Mouse (Mus musculus): ENCODE data around the gene Lrrc75b. TPM values are rescaled to one million over a fixed set of nuclear protein-coding genes. Genes with fewer than 3 reads are reported as not detected.
A peak's percentile ranks its signal among the peaks of the same experiment; 100 is the strongest.
"Not testable (repeated sequence)": the region's sequence is repeated elsewhere in the genome, so short reads cannot be mapped to it uniquely, and the experiment has no call there.

The Lrrc75b gene
- polyA plus RNA-seq, 1 experiment = 1.9 TPM

- peaks cover 5% of the 10 kb centered on the region for H3K36me3 ChIP-seq (ENCODE audit: control insufficient read depth, insufficient read depth, low read length)
- no peak overlapping the region for H3K27ac ChIP-seq (ENCODE audit: insufficient read depth, low read depth, low read length)
- H3K27me3 ChIP-seq (ENCODE audit: control insufficient read depth, insufficient read depth, low read length) = no peaks in the 10 kb centered on the region
- WGBS = 61% methylated on average over 5 of the region's 5 CpGs
- peaks cover 6% of the 10 kb centered on the region for H3K4me1 ChIP-seq (ENCODE audit: control insufficient read depth, insufficient read depth, insufficient read length, low read length)
- peak overlapping the region; percentile 53 for H3K4me3 ChIP-seq (ENCODE audit: low read depth, low read length)
- TF ChIP-seq POLR2A (IDR thresholded peaks at IDR 0.05; ENCODE audit: low read depth, low read length) (no peak), CTCF (IDR thresholded peaks at IDR 0.05; ENCODE audit: extremely low read depth, insufficient read length, insufficient replicate concordance, low read depth, low read length) (no peak)
Measured at GRCm38 (mm10) chr10:75568029-75568428, 7.9 kb upstream of the Lrrc75b start.

DNA sequence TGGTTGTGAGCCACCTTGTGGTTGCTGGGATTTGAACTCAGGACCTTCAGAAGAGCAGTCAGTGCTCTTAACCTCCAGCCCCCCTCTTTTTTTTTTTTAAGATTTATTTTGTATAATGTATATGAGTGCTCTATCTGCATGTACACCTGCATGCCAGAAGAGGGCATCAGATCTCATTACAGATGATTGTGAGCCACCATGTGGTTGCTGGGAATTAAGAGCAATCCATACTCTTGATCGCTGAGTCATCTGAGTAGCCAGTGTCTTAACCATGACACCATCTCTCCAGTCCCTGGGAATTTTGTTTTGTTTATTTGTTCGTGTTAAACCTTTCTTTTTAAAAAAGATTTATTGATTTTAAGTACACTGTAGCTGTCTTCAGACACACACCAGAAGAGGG is 6.6 kb upstream of the Lrrc75b start:
- H3K27ac ChIP-seq (ENCODE audit: insufficient read depth, low read depth, low read length); H3K27me3 ChIP-seq (ENCODE audit: control insufficient read depth, insufficient read depth, low read length); H3K4me3 ChIP-seq (ENCODE audit: low read depth, low read length); H3K4me1 ChIP-seq (ENCODE audit: control insufficient read depth, insufficient read depth, insufficient read length, low read length); H3K36me3 ChIP-seq (ENCODE audit: control insufficient read depth, insufficient read depth, low read length): not testable (repeated sequence)
- 74% methylated on average over 2 of the region's 2 CpGs for WGBS

DNA sequence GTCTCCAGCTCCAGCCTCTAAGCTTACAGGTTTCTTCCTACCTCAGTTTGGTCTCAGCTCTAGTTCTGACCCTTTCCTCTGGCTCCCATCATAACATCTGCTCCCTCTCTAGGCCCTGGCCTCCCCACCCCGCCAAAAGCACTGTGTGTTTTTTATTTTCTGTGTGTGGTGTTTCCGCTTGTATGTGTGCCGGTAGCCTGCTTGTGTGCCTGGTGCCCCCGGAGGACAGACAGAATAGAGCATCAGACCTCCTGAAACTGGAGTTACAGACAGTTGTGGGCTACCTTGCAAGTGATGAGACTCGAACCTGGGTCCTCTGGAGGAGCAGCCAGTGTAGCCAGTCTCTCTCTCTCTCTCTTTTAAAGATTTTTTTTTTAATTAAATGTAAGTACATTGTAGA is 6.2 kb upstream of the Lrrc75b start:
- peak overlapping the region; percentile 64 for H3K4me3 ChIP-seq (ENCODE audit: low read depth, low read length)
- TF ChIP-seq POLR2A (IDR thresholded peaks at IDR 0.05; ENCODE audit: low read depth, low read length) (no peak), CTCF (IDR thresholded peaks at IDR 0.05; ENCODE audit: extremely low read depth, insufficient read length, insufficient replicate concordance, low read depth, low read length) (peak; percentile 24; the same call in 1 of the 2 replicates)
- peak overlapping the region; percentile 95 for H3K27ac ChIP-seq (ENCODE audit: insufficient read depth, low read depth, low read length)
- peaks cover 3% of the 10 kb centered on the region; the same call in 1 of the 2 replicates for H3K36me3 ChIP-seq (ENCODE audit: control insufficient read depth, insufficient read depth, low read length)
- 74% methylated on average over 5 of the region's 5 CpGs for whole genome bisulfite sequencing
- peaks cover 8% of the 10 kb centered on the region; the same call in 1 of the 2 replicates for H3K4me1 ChIP-seq (ENCODE audit: control insufficient read depth, insufficient read depth, insufficient read length, low read length)
- H3K27me3 ChIP-seq (ENCODE audit: control insufficient read depth, insufficient read depth, low read length) = no peaks in the 10 kb centered on the region

DNA sequence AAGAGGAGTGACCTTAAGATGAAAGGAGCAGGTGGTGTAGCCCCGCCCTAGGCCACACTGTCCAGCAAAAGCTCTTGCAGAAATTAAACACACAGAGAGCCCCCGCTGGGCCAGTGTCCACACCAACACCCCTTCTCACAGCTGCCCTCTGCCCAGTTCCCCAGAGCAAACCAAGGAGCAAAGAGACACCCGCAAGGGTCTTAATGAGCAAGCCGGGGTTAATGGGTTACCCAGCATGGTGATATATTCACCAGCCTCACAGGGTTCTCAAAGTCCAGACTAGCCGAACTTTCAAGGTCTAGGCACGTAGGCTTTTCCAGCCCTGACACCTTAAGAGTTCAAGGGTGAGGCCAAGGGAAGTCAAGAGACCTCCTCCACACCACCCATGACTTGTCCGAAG is 5.8 kb upstream of the Lrrc75b start:
- 28% methylated on average over 7 of the region's 7 CpGs for WGBS
- Histone ChIP-seq H3K27ac (ENCODE audit: insufficient read depth, low read depth, low read length) (peak overlapping the region; percentile 95), H3K4me3 (ENCODE audit: low read depth, low read length) (peak overlapping the region; percentile 64), H3K27me3 (ENCODE audit: control insufficient read depth, insufficient read depth, low read length) (0 out of 2 replicates have a peak, but pooled peaks cover 2% of the 10 kb centered on the region), H3K4me1 (ENCODE audit: control insufficient read depth, insufficient read depth, insufficient read length, low read length) (peaks cover 8% of the 10 kb centered on the region; the same call in 1 of the 2 replicates), H3K36me3 (ENCODE audit: control insufficient read depth, insufficient read depth, low read length) (peaks cover 3% of the 10 kb centered on the region; the same call in 1 of the 2 replicates)
- TF ChIP-seq CTCF (IDR thresholded peaks at IDR 0.05; ENCODE audit: extremely low read depth, insufficient read length, insufficient replicate concordance, low read depth, low read length) (no peak), POLR2A (IDR thresholded peaks at IDR 0.05; ENCODE audit: low read depth, low read length) (no peak)

- H3K27ac ChIP-seq (ENCODE audit: insufficient read depth, low read depth, low read length) = peak overlapping the region; percentile 95
- TF ChIP-seq CTCF (IDR thresholded peaks at IDR 0.05; ENCODE audit: extremely low read depth, insufficient read length, insufficient replicate concordance, low read depth, low read length) (no peak), POLR2A (IDR thresholded peaks at IDR 0.05; ENCODE audit: low read depth, low read length) (no peak; the same call in 1 of the 2 replicates)
Measured at GRCm38 (mm10) chr10:75565436-75565835, 5.3 kb upstream of the Lrrc75b start.

GRCm38 (mm10) chr10:75564687-75565265 is 4.6 kb upstream of the Lrrc75b start:
- TF ChIP-seq POLR2A (IDR thresholded peaks at IDR 0.05; ENCODE audit: low read depth, low read length) = no peak
- no peak for TF ChIP-seq CTCF (IDR thresholded peaks at IDR 0.05; ENCODE audit: extremely low read depth, insufficient read length, insufficient replicate concordance, low read depth, low read length)
- Histone ChIP-seq H3K4me3 (ENCODE audit: low read depth, low read length) (peak overlapping the region; percentile 64), H3K27ac (ENCODE audit: insufficient read depth, low read depth, low read length) (peak overlapping the region; percentile 95)

More at GRCm38 (mm10) chr10:75565436-75565835, 5.3 kb upstream of the Lrrc75b start:
- H3K36me3 ChIP-seq (ENCODE audit: control insufficient read depth, insufficient read depth, low read length) = peaks cover 3% of the 10 kb centered on the region; the same call in 1 of the 2 replicates
- 15% methylated on average over 6 of the region's 6 CpGs for WGBS
- peaks cover 8% of the 10 kb centered on the region; the same call in 1 of the 2 replicates for H3K4me1 ChIP-seq (ENCODE audit: control insufficient read depth, insufficient read depth, insufficient read length, low read length)
- peaks cover 7% of the 10 kb centered on the region; the same call in 1 of the 2 replicates for H3K27me3 ChIP-seq (ENCODE audit: control insufficient read depth, insufficient read depth, low read length)
- H3K4me3 ChIP-seq (ENCODE audit: low read depth, low read length) = peak overlapping the region; percentile 64

DNA sequence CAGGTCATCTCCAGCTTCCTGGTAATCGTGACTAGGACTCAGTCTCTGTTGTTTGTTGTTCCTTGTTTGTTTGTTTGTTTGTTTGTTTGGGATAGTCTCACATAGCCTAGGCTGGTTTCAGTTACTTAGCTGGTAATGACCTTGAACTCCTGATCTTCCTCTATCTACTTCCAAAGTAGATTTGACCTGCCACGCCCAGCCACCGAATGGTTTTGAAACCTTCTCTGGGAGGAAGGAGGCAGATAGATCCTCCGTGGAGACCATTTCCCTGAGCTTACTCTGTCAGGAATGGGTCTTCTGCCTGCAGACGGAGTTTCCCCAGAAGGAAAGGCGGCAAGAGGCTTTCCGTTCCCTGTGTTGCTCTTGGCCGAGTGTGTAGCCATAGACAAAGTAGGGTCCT is 2.5 kb upstream of the Lrrc75b start:
- Histone ChIP-seq H3K36me3 (ENCODE audit: control insufficient read depth, insufficient read depth, low read length) (0 out of 2 replicates have a peak, but pooled peaks cover 1% of the 10 kb centered on the region), H3K27me3 (ENCODE audit: control insufficient read depth, insufficient read depth, low read length) (peaks cover 20% of the 10 kb centered on the region), H3K4me1 (ENCODE audit: control insufficient read depth, insufficient read depth, insufficient read length, low read length) (peaks cover 13% of the 10 kb centered on the region), H3K27ac (ENCODE audit: insufficient read depth, low read depth, low read length) (no peak overlapping the region), H3K4me3 (ENCODE audit: low read depth, low read length) (no peak overlapping the region)
- no peak for TF ChIP-seq POLR2A (IDR thresholded peaks at IDR 0.05; ENCODE audit: low read depth, low read length)
- no peak for TF ChIP-seq CTCF (IDR thresholded peaks at IDR 0.05; ENCODE audit: extremely low read depth, insufficient read length, insufficient replicate concordance, low read depth, low read length)
- 67% methylated on average over 8 of the region's 8 CpGs for WGBS

More at GRCm38 (mm10) chr10:75564687-75565265, 4.6 kb upstream of the Lrrc75b start:
- H3K27me3 ChIP-seq (ENCODE audit: control insufficient read depth, insufficient read depth, low read length) = peaks cover 11% of the 10 kb centered on the region
- 81% methylated on average over 12 of the region's 12 CpGs for WGBS
- peaks cover 3% of the 10 kb centered on the region; the same call in 1 of the 2 replicates for H3K36me3 ChIP-seq (ENCODE audit: control insufficient read depth, insufficient read depth, low read length)
- H3K4me1 ChIP-seq (ENCODE audit: control insufficient read depth, insufficient read depth, insufficient read length, low read length) = peaks cover 13% of the 10 kb centered on the region

All from small intestine, adult 2 months (tissue).